Mouse (Mus musculus): ENCODE results near the gene Madcam1. TPM values are rescaled to one million over a fixed set of nuclear protein-coding genes. Genes with fewer than 3 reads are reported as not detected.
"Not testable (repeated sequence)": the region's sequence is repeated elsewhere in the genome, so short reads cannot be mapped to it uniquely, and the experiment has no call there.

Gene Madcam1
- polyA plus RNA-seq, 1 experiment from 2014 or later: 16.9 TPM

GRCm38 (mm10) chr10:79698459-79698858 lies 34.1 kb downstream of the Madcam1 start:
- H3K36me3 ChIP-seq (ENCODE audit: control insufficient read depth, insufficient read depth): no peaks in the 10 kb centered on the region
- H3K9me3 ChIP-seq (ENCODE audit: control insufficient read depth): no peaks in the 10 kb centered on the region
- WGBS: 82% methylated on average over 6 of the region's 6 CpGs
- H3K4me2 ChIP-seq (replicated peaks; ENCODE audit: low read depth): no peak overlapping the region
- H3K4me1 ChIP-seq (replicated peaks; ENCODE audit: control insufficient read depth, insufficient read depth, low read length): peaks cover 24% of the 10 kb centered on the region
- H3K9ac ChIP-seq (ENCODE audit: low read depth, low read length): no peak overlapping the region
- no peak for ATAC-seq
- H3K27me3 ChIP-seq (replicated peaks; ENCODE audit: control insufficient read depth, insufficient read depth, low read length): no peaks in the 10 kb centered on the region
- peak overlapping the region; percentile 67 for H3K27ac ChIP-seq (ENCODE audit: low read depth, low read length)
- no peak for TF ChIP-seq CTCF (IDR thresholded peaks at IDR 0.05; ENCODE audit: low read depth)
- H3K4me3 ChIP-seq (ENCODE audit: low read depth, low read length): no peak overlapping the region

GRCm38 (mm10) chr10:79700676-79701075 lies 36.3 kb downstream of the Madcam1 start:
- H3K9ac ChIP-seq (ENCODE audit: low read depth, low read length): no peak overlapping the region
- ATAC-seq: no peak
- 23% methylated on average over 7 of the region's 7 CpGs for WGBS

GRCm38 (mm10) chr10:79701443-79702129 lies 37.2 kb downstream of the Madcam1 start:
- H3K4me3 ChIP-seq (ENCODE audit: low read depth, low read length): no peak overlapping the region
- no peaks in the 10 kb centered on the region for H3K9me3 ChIP-seq (ENCODE audit: control insufficient read depth)
- peaks cover 23% of the 10 kb centered on the region; the same call in 1 of the 2 replicates for H3K4me1 ChIP-seq (replicated peaks; ENCODE audit: control insufficient read depth, insufficient read depth, low read length)
- no peaks in the 10 kb centered on the region for H3K27me3 ChIP-seq (replicated peaks; ENCODE audit: control insufficient read depth, insufficient read depth, low read length)
- no peak overlapping the region; the same call in 1 of the 2 replicates for H3K9ac ChIP-seq (ENCODE audit: low read depth, low read length)
- TF ChIP-seq CTCF (IDR thresholded peaks at IDR 0.05; ENCODE audit: low read depth): no peak
- no peaks in the 10 kb centered on the region for H3K36me3 ChIP-seq (ENCODE audit: control insufficient read depth, insufficient read depth)
- ATAC-seq: no peak
- H3K27ac ChIP-seq (ENCODE audit: low read depth, low read length): peak overlapping the region; percentile 64; the same call in 1 of the 2 replicates
- 0 out of 2 replicates have a peak overlapping the region, but pooled peaks have one; percentile 17 for H3K4me2 ChIP-seq (replicated peaks; ENCODE audit: low read depth)
- WGBS: 29% methylated on average over 10 of the region's 10 CpGs

More at GRCm38 (mm10) chr10:79700676-79701075, 36.3 kb downstream of the Madcam1 start:
- no peak overlapping the region for H3K4me3 ChIP-seq (ENCODE audit: low read depth, low read length)
- no peaks in the 10 kb centered on the region for H3K9me3 ChIP-seq (ENCODE audit: control insufficient read depth)
- no peaks in the 10 kb centered on the region for H3K27me3 ChIP-seq (replicated peaks; ENCODE audit: control insufficient read depth, insufficient read depth, low read length)
- H3K27ac ChIP-seq (ENCODE audit: low read depth, low read length): peak overlapping the region; percentile 64
- H3K4me2 ChIP-seq (replicated peaks; ENCODE audit: low read depth): no peak overlapping the region
- TF ChIP-seq CTCF (IDR thresholded peaks at IDR 0.05; ENCODE audit: low read depth): no peak
- peaks cover 23% of the 10 kb centered on the region for H3K4me1 ChIP-seq (replicated peaks; ENCODE audit: control insufficient read depth, insufficient read depth, low read length)
- no peaks in the 10 kb centered on the region for H3K36me3 ChIP-seq (ENCODE audit: control insufficient read depth, insufficient read depth)

GRCm38 (mm10) chr10:79702970-79703369 lies 38.6 kb downstream of the Madcam1 start:
- not testable (repeated sequence) for H3K27me3 ChIP-seq (replicated peaks; ENCODE audit: control insufficient read depth, insufficient read depth, low read length); H3K36me3 ChIP-seq (ENCODE audit: control insufficient read depth, insufficient read depth); ATAC-seq; H3K4me2 ChIP-seq (replicated peaks; ENCODE audit: low read depth); H3K9ac ChIP-seq (ENCODE audit: low read depth, low read length); H3K4me3 ChIP-seq (ENCODE audit: low read depth, low read length); H3K27ac ChIP-seq (ENCODE audit: low read depth, low read length); H3K9me3 ChIP-seq (ENCODE audit: control insufficient read depth)
- 86% methylated on average over 3 of the region's 4 CpGs for WGBS
- H3K4me1 ChIP-seq (replicated peaks; ENCODE audit: control insufficient read depth, insufficient read depth, low read length): peaks cover 15% of the 10 kb centered on the region

GRCm38 (mm10) chr10:79703541-79703940 lies 39.2 kb downstream of the Madcam1 start:
- H3K27ac ChIP-seq (ENCODE audit: low read depth, low read length): no peak overlapping the region

GRCm38 (mm10) chr10:79704065-79704969 lies 40.0 kb downstream of the Madcam1 start, which contains the start of gene Bsg:
Bsg (plus strand) TSS chr10:79704491.
- H3K36me3 ChIP-seq (ENCODE audit: control insufficient read depth, insufficient read depth): peaks cover 11% of the 10 kb centered on the region; the same call in 1 of the 2 replicates
- under 1% methylated on average over 51 of the region's 65 CpGs for WGBS

More at GRCm38 (mm10) chr10:79703541-79703940, 39.2 kb downstream of the Madcam1 start:
- Histone ChIP-seq H3K4me3 (ENCODE audit: low read depth, low read length) (peak overlapping the region; percentile 85), H3K4me1 (replicated peaks; ENCODE audit: control insufficient read depth, insufficient read depth, low read length) (peaks cover 10% of the 10 kb centered on the region), H3K9ac (ENCODE audit: low read depth, low read length) (no peak overlapping the region), H3K9me3 (ENCODE audit: control insufficient read depth) (no peaks in the 10 kb centered on the region), H3K4me2 (replicated peaks; ENCODE audit: low read depth) (peak overlapping the region; percentile 79), H3K27me3 (replicated peaks; ENCODE audit: control insufficient read depth, insufficient read depth, low read length) (no peaks in the 10 kb centered on the region), H3K36me3 (ENCODE audit: control insufficient read depth, insufficient read depth) (0 out of 2 replicates have a peak, but pooled peaks cover 3% of the 10 kb centered on the region)
- TF ChIP-seq CTCF (IDR thresholded peaks at IDR 0.05; ENCODE audit: low read depth): no peak
- WGBS: 79% methylated on average over 10 of the region's 10 CpGs
- no peak for ATAC-seq

More at GRCm38 (mm10) chr10:79704065-79704969, 40.0 kb downstream of the Madcam1 start, which contains the start of gene Bsg:
- no peaks in the 10 kb centered on the region for H3K9me3 ChIP-seq (ENCODE audit: control insufficient read depth)
- H3K9ac ChIP-seq (ENCODE audit: low read depth, low read length): peak within 1 kb of the TSS; percentile 91
- peak; percentile 97 for ATAC-seq
- H3K27me3 ChIP-seq (replicated peaks; ENCODE audit: control insufficient read depth, insufficient read depth, low read length): no peaks in the 10 kb centered on the region
- peak within 1 kb of the TSS; percentile 79 for H3K4me2 ChIP-seq (replicated peaks; ENCODE audit: low read depth)
- TF ChIP-seq CTCF (IDR thresholded peaks at IDR 0.05; ENCODE audit: low read depth): peak; percentile 74
- peaks cover 10% of the 10 kb centered on the region for H3K4me1 ChIP-seq (replicated peaks; ENCODE audit: control insufficient read depth, insufficient read depth, low read length)
- H3K4me3 ChIP-seq (ENCODE audit: low read depth, low read length): peak within 1 kb of the TSS; percentile 85
- peak within 1 kb of the TSS; percentile 81 for H3K27ac ChIP-seq (ENCODE audit: low read depth, low read length)

Data from intestine, postnatal 0 days (tissue).